Mouse (Mus musculus) monocyte, adult 2 months (primary cell): ENCODE measurements around the gene Olfr1113.
"Not testable (repeated sequence)": the region's sequence is repeated elsewhere in the genome, so short reads cannot be mapped to it uniquely, and the experiment has no call there.

Experiments used
- DNase-seq, 2 experiments: peaks; one replicate each; pipeline ENCODE4 v3.0.0; 2022; ENCODE audit warnings: low spot score in 2 of 2, low read depth in 1 of 2

The Olfr1113 gene

DNA sequence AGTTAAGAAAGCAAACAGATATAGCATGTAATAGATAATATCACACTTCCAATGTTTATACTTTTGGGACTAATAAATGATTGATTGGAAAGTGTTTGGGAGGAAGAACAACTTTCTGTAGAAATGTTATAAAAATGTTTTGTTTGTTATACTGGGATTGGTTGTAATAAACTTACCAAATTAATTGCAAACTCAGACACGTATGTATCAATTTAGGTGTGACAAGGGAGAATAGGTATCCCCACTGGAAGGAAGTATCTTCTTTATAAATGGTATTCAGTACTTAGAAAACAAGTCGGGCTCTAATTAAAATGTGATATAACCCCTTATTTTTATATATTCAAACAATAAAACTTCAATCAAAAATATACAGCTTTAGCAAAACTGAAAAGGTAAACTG is at the start of gene Olfr1113:
TSS of gene Olfr1113 (plus strand) at position 301 of the 400 bp plus-strand sequence.
- DNase-seq: no peak

- not testable (repeated sequence) for DNase-seq
These were observed 41.0 kb upstream of the Olfr1113 start for GRCm38 (mm10) chr2:87167731-87168130.

DNA sequence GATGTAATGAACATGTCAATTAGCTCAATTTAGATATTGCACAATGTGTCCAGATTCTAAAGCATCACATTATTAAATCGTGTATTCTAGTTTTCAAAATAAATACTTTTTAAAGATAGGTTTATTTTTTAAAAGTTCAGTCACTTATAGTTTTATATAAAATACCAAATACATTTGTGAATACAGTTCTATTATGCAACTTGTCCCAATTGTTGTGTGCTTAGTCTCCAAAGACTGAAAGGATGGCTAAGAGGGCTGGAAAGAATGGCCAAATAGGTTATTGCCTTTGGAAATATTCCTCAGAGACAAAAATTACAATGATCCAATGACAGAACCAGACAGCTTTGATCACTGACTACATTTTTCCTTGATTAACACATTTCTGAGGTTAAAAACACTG is 21.3 kb upstream of the Olfr1113 start, which contains the start of gene Olfr1112:
TSS of gene Olfr1112 (plus strand) at position 301 of the 400 bp plus-strand sequence.
- DNase-seq: no peak

GRCm38 (mm10) chr2:87247713-87248112 is 38.9 kb downstream of the Olfr1113 start, which contains the start of gene Olfr1115:
Olfr1115 (plus strand) TSS chr2:87248013.
- DNase-seq: no peak
